Comparison of ENCODE assay signal across 13 mouse cellular contexts in genomic region chr3:28705522-28706137, GRCm38 (mm10). TPM values are rescaled to one million over a fixed set of nuclear protein-coding genes. Genes with fewer than 3 reads are reported as not detected.
DNase-seq lines count a peak whose midpoint lies in the region; ATAC-seq and TF ChIP-seq lines count a peak whose summit lies in the region.
"Had no signal": no experiment of that assay in that cellular context is flagged by ENCODE, and none has a peak within 500 bp of the region (broad histone marks: within the 10 kb centered on the region; RNA-seq: fewer than 3 reads in every experiment).

No protein-coding gene starts in this region.

- CTCF ChIA-PET in Patski (lab: Charles Lee) = interaction anchor here (1.3 to 2.9 kb wide), 8 partner anchors 10 to 41 kb away, joined by 3 to 11 read pairs (median 4); no protein-coding TSS in a partner anchor

- POLR2A ChIA-PET in Patski (lab: Charles Lee) = no interaction called here

- no peaks in the 10 kb centered on the region for H3K4me1 ChIP-seq in heart, postnatal 0 days (ENCODE audit: control insufficient read depth, insufficient read depth)
- no peaks in the 10 kb centered on the region for H3K4me1 ChIP-seq in midbrain, postnatal 0 days (ENCODE audit: insufficient read depth, low read length)
- H3K4me1 ChIP-seq in limb, embryonic 10.5 days = no peaks in the 10 kb centered on the region
- H3K4me1 ChIP-seq: limb, embryonic 15.5 days had no signal

- WGBS in heart, postnatal 0 days = 49% methylated on average over 10 of the region's 10 CpGs
- 64% methylated on average over 10 of the region's 10 CpGs for WGBS in midbrain, postnatal 0 days
- WGBS in limb, embryonic 10.5 days = 76% methylated on average over 10 of the region's 10 CpGs

- H3K27me3 ChIP-seq in heart, postnatal 0 days (ENCODE audit: control insufficient read depth, insufficient read depth, low read length) = no peaks in the 10 kb centered on the region
- no peaks in the 10 kb centered on the region for H3K27me3 ChIP-seq in Patski
- no peaks in the 10 kb centered on the region for H3K27me3 ChIP-seq in midbrain, postnatal 0 days (ENCODE audit: insufficient read depth, low read length)
- no peaks in the 10 kb centered on the region for H3K27me3 ChIP-seq in limb, embryonic 10.5 days (ENCODE audit: low read depth, poor library complexity, severe bottlenecking)
- H3K27me3 ChIP-seq: limb, embryonic 15.5 days had no signal

- peak overlapping the region; percentile 37; the same call in 1 of the 2 replicates for H3K4me2 ChIP-seq in heart, postnatal 0 days (ENCODE audit: low read depth, low read length)
- H3K4me2 ChIP-seq in midbrain, postnatal 0 days (ENCODE audit: low read depth, low read length, poor library complexity, severe bottlenecking) = no peak overlapping the region
- H3K4me2 ChIP-seq: limb, embryonic 15.5 days had no signal

- in situ Hi-C loops in Patski (cut with MboI; ENCODE audit: low pct_unique_long_range_greater_than_20kb) = no loop called here

- DNase-seq in heart, postnatal 0 days (ENCODE audit: low spot score) = no peak
- no peak for DNase-seq in heart, postnatal 36 days
- no peak for DNase-seq in Patski (ENCODE audit: low read depth, low spot score)
- DNase-seq in kidney, adult 8-10 months = peak; percentile 76 to 78
- DNase-seq in left cerebral cortex, postnatal 25 days (ENCODE audit: low spot score in 2 of 2) = no peak
- DNase-seq in midbrain, postnatal 0 days (ENCODE audit: low spot score) = no peak
- DNase-seq in limb, embryonic 10.5 days (ENCODE audit: low spot score) = no peak
- DNase-seq: heart, postnatal 14 days had no signal

- no peak overlapping the region for H3K27ac ChIP-seq in heart, postnatal 0 days (ENCODE audit: low read depth)
- no peak overlapping the region for H3K27ac ChIP-seq in midbrain, postnatal 0 days (ENCODE audit: low read depth, low read length)
- no peak overlapping the region for H3K27ac ChIP-seq in limb, embryonic 10.5 days
- H3K27ac ChIP-seq: forebrain, embryonic 10.5 days; limb, embryonic 15.5 days had no signal

- no peak for TF ChIP-seq CTCF in heart, postnatal 0 days (IDR thresholded peaks at IDR 0.05; ENCODE audit: low read depth)
- no peak for TF ChIP-seq CTCF in Patski (IDR thresholded peaks at IDR 0.05)
- no peak for TF ChIP-seq CTCF in midbrain, postnatal 0 days (IDR thresholded peaks at IDR 0.05)

- ATAC-seq in heart, postnatal 0 days (ENCODE audit: insufficient read depth, low read depth) = no peak
- peak; percentile 88 for ATAC-seq in Patski
- peak; percentile 85 for ATAC-seq in megakaryocyte progenitor cell, adult 5-6 weeks (replicated peaks; ENCODE audit: poor library complexity)
- no peak for ATAC-seq in midbrain, postnatal 0 days (ENCODE audit: low FRiP score)
- ATAC-seq: midbrain, embryonic 16.5 days had no signal

- no peaks in the 10 kb centered on the region for H3K36me3 ChIP-seq in heart, postnatal 0 days (replicated peaks; ENCODE audit: control insufficient read depth, insufficient read depth, low read length)
- H3K36me3 ChIP-seq in midbrain, postnatal 0 days (ENCODE audit: insufficient read depth, low read length) = no peaks in the 10 kb centered on the region
- no peaks in the 10 kb centered on the region for H3K36me3 ChIP-seq in limb, embryonic 10.5 days
- H3K36me3 ChIP-seq: forebrain, embryonic 10.5 days; limb, embryonic 15.5 days had no signal

- H3K4me3 ChIP-seq in heart, postnatal 0 days (ENCODE audit: low read depth, low read length) = peak overlapping the region; percentile 3; the same call in 1 of the 2 replicates
- no peak overlapping the region for H3K4me3 ChIP-seq in midbrain, postnatal 0 days (ENCODE audit: low read depth, low read length)
- H3K4me3 ChIP-seq in limb, embryonic 10.5 days = no peak overlapping the region
- H3K4me3 ChIP-seq: forebrain, embryonic 10.5 days; limb, embryonic 15.5 days had no signal

- H3K9ac ChIP-seq in heart, postnatal 0 days (replicated peaks; ENCODE audit: low read depth, low read length) = no peak overlapping the region
- no peak overlapping the region for H3K9ac ChIP-seq in midbrain, postnatal 0 days (replicated peaks; ENCODE audit: low read length, poor library complexity, severe bottlenecking)
- H3K9ac ChIP-seq: limb, embryonic 15.5 days had no signal

- intact Hi-C loops in heart, postnatal 36 days (cut with DNase I) = no loop called here
- intact Hi-C loops in left cerebral cortex, postnatal 25 days (cut with DNase I) = no loop called here

- TF ChIP-seq EP300 in heart, postnatal 0 days (IDR thresholded peaks at IDR 0.05; ENCODE audit: low read depth) = no peak

- H3K9me3 ChIP-seq in heart, postnatal 0 days (replicated peaks; ENCODE audit: control insufficient read depth, low read length) = no peaks in the 10 kb centered on the region
- H3K9me3 ChIP-seq in midbrain, postnatal 0 days (ENCODE audit: low read length) = no peaks in the 10 kb centered on the region
- no peaks in the 10 kb centered on the region for H3K9me3 ChIP-seq in limb, embryonic 10.5 days (replicated peaks)
- H3K9me3 ChIP-seq: forebrain, embryonic 10.5 days; limb, embryonic 15.5 days had no signal

RNA-seq across cellular contexts. Expression of gene Slc2a2, which starts 7.9 kb away (rescaled TPM):
- total RNA-seq in heart, postnatal 0 days (2014; rRNA removed; ENCODE audit: low replicate concordance) = 2.4 TPM in 1 of 2 replicates, not detected in the other
- 0.08 and 0.20 TPM in 2 replicates for polyA plus RNA-seq in heart, postnatal 0 days (2015; fragmentation: Nextera tagmentation; extraction: Ambion mirVana)
- total RNA-seq in heart, postnatal 36 days (2021) = not detected
- 3.1 TPM for polyA plus RNA-seq in Patski (2021)
- not detected in 2 replicates for total RNA-seq in megakaryocyte progenitor cell, adult 5-6 weeks (2015)
- not detected in 2 replicates for total RNA-seq in megakaryocyte progenitor cell, adult 5-6 weeks (2017)
- not detected for total RNA-seq in left cerebral cortex, postnatal 25 days (2021)
- total RNA-seq in midbrain, postnatal 0 days (2014; rRNA removed) = not detected in 2 replicates
- polyA plus RNA-seq in midbrain, postnatal 0 days (2015; fragmentation: Nextera tagmentation; extraction: Ambion mirVana) = not detected in 2 replicates
- not detected in 2 replicates for polyA plus RNA-seq in limb, embryonic 10.5 days (2016; fragmentation: Nextera tagmentation; extraction: Ambion mirVana)
- total RNA-seq: layer of hippocampus, adult 18-20 months had no signal

Comparison
In these comparisons a context has a peak if more than half of its experiments do, and no peak if none do; other contexts are left out.
1. ATAC-seq: peak in Patski (single experiment) and megakaryocyte progenitor cell, adult 5-6 weeks (single experiment); none in heart, postnatal 0 days (single experiment) and midbrain, postnatal 0 days (single experiment).
2. DNase-seq: peak in kidney, adult 8-10 months (2 of 2); none in heart, postnatal 0 days (single experiment), heart, postnatal 36 days (0 of 2), Patski (single experiment), left cerebral cortex, postnatal 25 days (0 of 2), midbrain, postnatal 0 days (single experiment) and limb, embryonic 10.5 days (single experiment).